Mouse (Mus musculus): ENCODE results near the gene Gatad2b. TPM values are rescaled to one million over a fixed set of nuclear protein-coding genes. Genes with fewer than 3 reads are reported as not detected.
"Not testable (repeated sequence)": the region's sequence is repeated elsewhere in the genome, so short reads cannot be mapped to it uniquely, and the experiment has no call there.

The Gatad2b gene
- polyA plus RNA-seq, 1 experiment, result 33.3 TPM

- Histone ChIP-seq H3K4me1 (ENCODE audit: control insufficient read depth, insufficient read depth, low read length) (peaks cover 35% of the 10 kb centered on the region), H3K27ac (ENCODE audit: insufficient read depth, low read length) (0 out of 2 replicates have a peak overlapping the region, but pooled peaks have one; percentile 25), H3K27me3 (ENCODE audit: control insufficient read depth, insufficient read depth, low read length) (no peaks in the 10 kb centered on the region), H3K4me3 (replicated peaks; ENCODE audit: insufficient read depth, low read depth, low read length) (no peak overlapping the region)
- no peak for TF ChIP-seq CTCF (IDR thresholded peaks at IDR 0.05; ENCODE audit: borderline replicate concordance, insufficient read depth, low read depth, low read length)
- TF ChIP-seq POLR2A (IDR thresholded peaks at IDR 0.05; ENCODE audit: borderline replicate concordance, insufficient read depth, low read length), result no peak
- WGBS, result 89% methylated on average over 9 of the region's 9 CpGs
- DNase-seq, result no peak
Measured at GRCm38 (mm10) chr3:90279216-90279615, 13.8 kb upstream of the Gatad2b start.

GRCm38 (mm10) chr3:90279743-90280142 is 13.2 kb upstream of the Gatad2b start:
- no peak for DNase-seq
- no peak overlapping the region for H3K4me3 ChIP-seq (replicated peaks; ENCODE audit: insufficient read depth, low read depth, low read length)
- 0 out of 2 replicates have a peak overlapping the region, but pooled peaks have one; percentile 23 for H3K27ac ChIP-seq (ENCODE audit: insufficient read depth, low read length)
- WGBS, result 95% methylated on average over 7 of the region's 7 CpGs
- peaks cover 34% of the 10 kb centered on the region for H3K4me1 ChIP-seq (ENCODE audit: control insufficient read depth, insufficient read depth, low read length)
- TF ChIP-seq CTCF (IDR thresholded peaks at IDR 0.05; ENCODE audit: borderline replicate concordance, insufficient read depth, low read depth, low read length) (no peak), POLR2A (IDR thresholded peaks at IDR 0.05; ENCODE audit: borderline replicate concordance, insufficient read depth, low read length) (no peak)
- H3K27me3 ChIP-seq (ENCODE audit: control insufficient read depth, insufficient read depth, low read length), result no peaks in the 10 kb centered on the region

DNA sequence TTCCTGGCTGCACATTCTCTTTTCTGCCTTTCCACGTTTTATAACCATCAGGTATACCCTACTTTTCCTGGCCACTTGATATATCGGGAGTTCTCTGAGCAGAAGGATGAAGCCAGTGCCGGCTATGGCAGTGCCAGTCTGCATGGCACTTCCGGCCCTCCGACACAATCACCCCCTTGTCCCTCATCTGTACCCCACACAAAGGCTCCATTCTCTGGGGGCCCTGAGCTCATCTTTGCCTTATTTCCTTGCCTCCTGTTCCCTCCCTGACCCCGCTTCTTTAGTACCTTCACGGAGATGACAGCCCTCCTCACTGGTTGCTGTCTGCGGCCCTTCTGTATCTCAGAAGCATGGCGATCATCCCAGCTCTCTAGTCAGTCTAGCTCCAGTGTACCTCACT is 12.3 kb upstream of the Gatad2b start:
- Histone ChIP-seq H3K4me3 (replicated peaks; ENCODE audit: insufficient read depth, low read depth, low read length) (no peak overlapping the region), H3K4me1 (ENCODE audit: control insufficient read depth, insufficient read depth, low read length) (peaks cover 29% of the 10 kb centered on the region), H3K27me3 (ENCODE audit: control insufficient read depth, insufficient read depth, low read length) (no peaks in the 10 kb centered on the region), H3K27ac (ENCODE audit: insufficient read depth, low read length) (peak overlapping the region; percentile 24; the same call in 1 of the 2 replicates)
- WGBS, result 90% methylated on average over 9 of the region's 9 CpGs
- DNase-seq, result no peak
- TF ChIP-seq POLR2A (IDR thresholded peaks at IDR 0.05; ENCODE audit: borderline replicate concordance, insufficient read depth, low read length), result no peak

DNA sequence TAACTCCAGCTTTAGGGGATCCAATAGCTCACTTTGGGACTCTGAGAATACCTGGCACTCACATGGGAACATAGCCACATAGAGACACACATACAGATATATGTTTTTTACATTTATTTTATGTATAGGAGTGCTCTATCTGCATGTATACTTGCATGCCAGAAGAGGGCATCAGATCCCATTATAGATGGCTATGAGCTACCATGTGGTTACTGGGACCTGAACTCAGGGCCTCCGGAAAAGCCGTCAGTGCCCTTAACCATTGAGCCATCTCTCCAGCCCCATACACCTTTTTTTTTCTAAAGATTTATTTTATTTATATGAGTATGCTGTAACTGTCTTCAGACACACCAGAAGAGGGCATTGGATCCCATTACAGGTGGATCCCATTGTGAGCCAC is 8.8 kb upstream of the Gatad2b start:
- Histone ChIP-seq H3K27me3 (ENCODE audit: control insufficient read depth, insufficient read depth, low read length) (no peaks in the 10 kb centered on the region), H3K4me3 (replicated peaks; ENCODE audit: insufficient read depth, low read depth, low read length) (no peak overlapping the region), H3K4me1 (ENCODE audit: control insufficient read depth, insufficient read depth, low read length) (peaks cover under 1% of the 10 kb centered on the region; the same call in 1 of the 2 replicates), H3K27ac (ENCODE audit: insufficient read depth, low read length) (no peak overlapping the region)
- TF ChIP-seq CTCF (IDR thresholded peaks at IDR 0.05; ENCODE audit: borderline replicate concordance, insufficient read depth, low read depth, low read length) (no peak), POLR2A (IDR thresholded peaks at IDR 0.05; ENCODE audit: borderline replicate concordance, insufficient read depth, low read length) (no peak)
- WGBS, result 95% methylated on average over 2 of the region's 2 CpGs
- DNase-seq, result no peak

DNA sequence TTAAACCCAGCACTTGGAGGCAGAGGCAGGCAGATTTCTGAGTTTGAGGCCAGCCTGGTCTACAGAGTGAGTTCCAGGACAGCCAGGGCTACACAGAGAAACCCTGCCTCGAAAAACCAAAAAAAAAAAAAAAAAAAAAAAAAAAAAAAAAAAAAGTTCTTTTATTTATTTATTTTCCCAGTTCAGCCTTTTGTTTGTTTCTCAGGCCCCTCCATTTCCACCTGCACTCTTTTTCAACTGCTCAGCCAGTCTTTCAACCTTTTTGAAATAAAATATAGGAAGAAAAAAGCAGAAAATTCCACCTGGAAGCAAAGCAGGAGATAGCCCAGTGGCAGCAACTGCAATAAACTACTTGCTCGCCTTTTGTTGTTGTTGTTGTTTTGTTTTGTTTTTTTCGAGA is 3.6 kb upstream of the Gatad2b start:
- H3K4me3 ChIP-seq (replicated peaks; ENCODE audit: insufficient read depth, low read depth, low read length), result not testable (repeated sequence)
- 71% methylated on average over 3 of the region's 3 CpGs for WGBS

DNA sequence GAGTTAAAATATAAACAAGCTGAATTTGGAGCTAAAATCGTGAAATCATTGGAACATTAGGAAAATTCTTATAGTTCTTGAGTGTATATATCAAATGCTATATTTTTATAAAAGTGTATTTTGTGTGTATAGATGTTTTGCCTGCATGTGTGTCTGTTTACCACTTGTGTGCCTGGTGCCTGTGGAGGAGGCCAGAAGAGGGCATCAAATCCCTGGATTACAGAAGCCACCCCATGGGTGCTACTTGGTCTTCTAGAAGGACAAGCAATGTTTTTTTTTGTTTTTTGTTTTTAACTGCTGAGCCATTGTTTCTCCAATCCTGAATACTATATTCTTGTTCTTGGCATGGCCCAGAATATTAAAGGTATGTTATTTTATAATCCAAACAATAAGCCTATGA is 2.4 kb upstream of the Gatad2b start:
- no peak overlapping the region for H3K4me3 ChIP-seq (replicated peaks; ENCODE audit: insufficient read depth, low read depth, low read length)
- no peak overlapping the region for H3K27ac ChIP-seq (ENCODE audit: insufficient read depth, low read length)
- TF ChIP-seq CTCF (IDR thresholded peaks at IDR 0.05; ENCODE audit: borderline replicate concordance, insufficient read depth, low read depth, low read length) (no peak), POLR2A (IDR thresholded peaks at IDR 0.05; ENCODE audit: borderline replicate concordance, insufficient read depth, low read length) (no peak)
- H3K27me3 ChIP-seq (ENCODE audit: control insufficient read depth, insufficient read depth, low read length), result no peaks in the 10 kb centered on the region
- no peaks in the 10 kb centered on the region for H3K4me1 ChIP-seq (ENCODE audit: control insufficient read depth, insufficient read depth, low read length)
- DNase-seq, result no peak
- 88% methylated on average over 1 of the region's 1 CpGs for WGBS

More for the DNA sequence above, 3.6 kb upstream of the Gatad2b start:
- H3K4me1 ChIP-seq (ENCODE audit: control insufficient read depth, insufficient read depth, low read length); DNase-seq; H3K27ac ChIP-seq (ENCODE audit: insufficient read depth, low read length); H3K27me3 ChIP-seq (ENCODE audit: control insufficient read depth, insufficient read depth, low read length): not testable (repeated sequence)

DNA sequence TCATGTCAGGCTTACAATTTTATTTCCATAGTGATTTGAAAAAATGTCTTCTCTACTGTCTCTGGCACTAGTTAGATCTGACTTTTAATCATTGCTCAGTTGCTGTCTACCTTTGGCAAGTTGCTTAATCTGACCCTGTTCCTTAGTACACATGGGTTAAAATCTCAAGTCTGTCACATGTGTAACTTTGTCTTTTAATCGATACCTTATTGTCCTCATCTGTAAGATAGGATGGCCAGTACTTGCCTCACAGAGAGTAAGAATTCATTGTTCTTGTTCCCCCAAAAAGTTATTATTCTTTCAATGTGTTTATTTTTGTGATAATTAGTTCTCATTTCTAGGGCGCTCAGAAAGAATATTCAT is 1.0 kb upstream of the Gatad2b start:
- Histone ChIP-seq H3K27ac (ENCODE audit: insufficient read depth, low read length) (no peak overlapping the region), H3K27me3 (ENCODE audit: control insufficient read depth, insufficient read depth, low read length) (no peaks in the 10 kb centered on the region), H3K4me3 (replicated peaks; ENCODE audit: insufficient read depth, low read depth, low read length) (peak overlapping the region; percentile 80), H3K4me1 (ENCODE audit: control insufficient read depth, insufficient read depth, low read length) (no peaks in the 10 kb centered on the region; the same call in 1 of the 2 replicates)
- WGBS, result 37% methylated on average over 2 of the region's 2 CpGs
- TF ChIP-seq CTCF (IDR thresholded peaks at IDR 0.05; ENCODE audit: borderline replicate concordance, insufficient read depth, low read depth, low read length) (no peak), POLR2A (IDR thresholded peaks at IDR 0.05; ENCODE audit: borderline replicate concordance, insufficient read depth, low read length) (no peak)
- no peak for DNase-seq

- WGBS, result 2% methylated on average over 63 of the region's 68 CpGs
- TF ChIP-seq POLR2A (IDR thresholded peaks at IDR 0.05; ENCODE audit: borderline replicate concordance, insufficient read depth, low read length) (no peak), CTCF (IDR thresholded peaks at IDR 0.05; ENCODE audit: borderline replicate concordance, insufficient read depth, low read depth, low read length) (no peak)
- H3K27ac ChIP-seq (ENCODE audit: insufficient read depth, low read length), result peak overlapping the region; percentile 82; the same call in 1 of the 2 replicates
- no peaks in the 10 kb centered on the region for H3K27me3 ChIP-seq (ENCODE audit: control insufficient read depth, insufficient read depth, low read length)
- peak; percentile 56 to 62 for DNase-seq
- H3K4me3 ChIP-seq (replicated peaks; ENCODE audit: insufficient read depth, low read depth, low read length), result peak overlapping the region; percentile 94
- no peaks in the 10 kb centered on the region; the same call in 1 of the 2 replicates for H3K4me1 ChIP-seq (ENCODE audit: control insufficient read depth, insufficient read depth, low read length)
Measured at GRCm38 (mm10) chr3:90293352-90294063, 530 bp downstream of the Gatad2b start.
